Mouse (Mus musculus) liver, adult 2 months (tissue): Measurements from ENCODE around the gene Serpina11. TPM values are rescaled to one million over a fixed set of nuclear protein-coding genes. Genes with fewer than 3 reads are reported as not detected.
"Not testable (repeated sequence)": the region's sequence is repeated elsewhere in the genome, so short reads cannot be mapped to it uniquely, and the experiment has no call there.

Experiments
- DNase-seq: peaks from one replicate; pipeline ENCODE4 v3.0.0-alpha.2; 2011; ENCODE audit warnings: low read depth, low spot score; ENCODE audit errors: extremely low read depth
- H3K27ac ChIP-seq: fragments of 200-500 bp; replicated peaks from 2 replicates; pipeline ENCODE4 v1.5.1; 2012; ENCODE audit warnings: low read depth, mild to moderate bottlenecking, control low read depth, inconsistent platforms, low read length; ENCODE audit not compliant: insufficient read depth
- H3K27me3 ChIP-seq: fragments of 200-500 bp; 2 replicates; pipeline ENCODE4 v1.6.1; 2012; ENCODE audit warnings: mild to moderate bottlenecking, moderate library complexity, low read length, inconsistent platforms; ENCODE audit not compliant: control insufficient read depth, insufficient read depth
- H3K36me3 ChIP-seq: fragments of 200-500 bp; 2 replicates; pipeline ENCODE4 v1.6.1; 2012; ENCODE audit warnings: low read length, inconsistent platforms; ENCODE audit not compliant: control insufficient read depth, insufficient read depth
- H3K4me1 ChIP-seq: fragments of 200-500 bp; 2 replicates; pipeline ENCODE4 v1.6.1; 2011; ENCODE audit warnings: low read length; ENCODE audit not compliant: control insufficient read depth, insufficient read depth
- H3K4me3 ChIP-seq: fragments of 200-500 bp; 2 replicates; pipeline ENCODE4 v1.5.1; 2011; ENCODE audit warnings: low read depth, mild to moderate bottlenecking, control low read depth, low read length, moderate library complexity; ENCODE audit not compliant: insufficient read depth
- H3K79me2 ChIP-seq: fragments of 200-500 bp; 2 replicates; pipeline ENCODE4 v1.6.1; 2012; ENCODE audit warnings: inconsistent platforms, mild to moderate bottlenecking, low read length, moderate library complexity; ENCODE audit not compliant: control insufficient read depth, insufficient read depth
- H3K9ac ChIP-seq: fragments of 200-500 bp; 2 replicates; pipeline ENCODE4 v1.6.1; 2012; ENCODE audit warnings: low read depth, mild to moderate bottlenecking, control low read depth, inconsistent platforms, low read length
- CTCF ChIP-seq: fragments of 200-500 bp; IDR thresholded peaks from 2 replicates; pipeline ENCODE4 v1.5.1; 2011; ENCODE audit warnings: low read depth, low read length, control low read depth
- POLR2A ChIP-seq: fragments of 200-500 bp; IDR thresholded peaks from 2 replicates; pipeline ENCODE4 v1.6.1; 2011; ENCODE audit warnings: low read length, control low read depth; ENCODE audit not compliant: insufficient read depth; ENCODE audit errors: extremely low read depth
- WGBS: fragments of 180-500 bp; shearing (Covaris S2); methylation state at CpG from one replicate; pipeline ENCODE4 v1.1.7; 2018; 5-methylcytosine and 5-hydroxymethylcytosine counted together
- polyA plus RNA-seq: library from polyadenylated mRNA; depleted of rRNA; stranded (reverse); fragments of >200 nt; gene quantifications from 2 replicates; pipeline ENCODE4 v1.2.3, GENCODE M21; 2012; rRNA removed
- total RNA-seq: library from RNA; depleted of rRNA; stranded (reverse); fragments of >200 nt; gene quantifications from 2 replicates; pipeline ENCODE4 v1.2.3, GENCODE M21; 2014; rRNA removed

The Serpina11 gene
- total and polyA plus RNA-seq, 2 experiments = 47.7 to 107 TPM

DNA sequence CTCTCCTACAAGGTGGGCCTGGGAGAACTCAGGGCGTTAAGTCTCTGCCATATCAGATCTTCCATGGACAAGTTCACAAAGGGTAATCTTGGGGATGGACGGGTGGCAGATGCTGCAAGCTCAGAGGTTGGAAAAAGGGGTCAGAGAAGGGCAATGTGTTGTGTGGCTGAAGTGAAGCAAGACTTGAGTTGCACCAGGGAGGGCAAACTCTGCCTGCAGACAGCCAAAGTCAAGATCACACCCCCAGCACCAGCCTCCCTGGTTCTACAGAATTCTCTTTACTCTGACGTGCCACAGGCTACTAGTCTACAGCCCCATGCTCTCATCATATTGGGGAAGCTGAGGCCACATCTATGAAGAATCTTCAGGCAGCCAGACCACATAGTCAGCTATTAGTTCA lies 36.8 kb downstream of the Serpina11 start:
- H3K4me1 ChIP-seq, H3K27ac ChIP-seq, H3K9ac ChIP-seq, H3K27me3 ChIP-seq, H3K79me2 ChIP-seq, H3K4me3 ChIP-seq: not testable (repeated sequence)
- 0 out of 2 replicates have a peak, but pooled peaks have one; percentile 37 for TF ChIP-seq POLR2A
- 12% methylated on average over 3 of the region's 3 CpGs for WGBS
- DNase-seq = peak; percentile 82
- H3K36me3 ChIP-seq = peaks cover 17% of the 10 kb centered on the region; the same call in 1 of the 2 replicates

DNA sequence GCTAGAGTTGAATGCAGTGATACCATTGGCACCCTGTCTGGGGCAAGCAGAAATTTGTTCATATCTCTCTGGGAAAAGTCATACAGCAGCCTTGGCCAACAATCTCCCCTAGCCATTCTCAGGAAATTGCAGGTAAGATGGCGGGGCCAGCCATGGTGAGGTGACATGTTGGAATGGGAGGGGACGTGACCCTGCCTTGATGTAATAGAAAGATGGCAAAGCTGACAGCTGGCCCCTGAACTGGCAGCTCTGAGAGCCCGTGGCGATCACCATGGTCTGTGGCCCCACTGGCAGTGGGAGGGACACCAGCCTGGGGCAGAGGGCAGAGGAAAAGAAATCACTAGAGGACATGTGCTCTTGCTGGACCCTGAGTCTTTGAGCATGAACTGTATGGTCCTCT lies 43.5 kb downstream of the Serpina11 start:
- Histone ChIP-seq H3K4me3 (no peak overlapping the region), H3K27ac (no peak overlapping the region), H3K4me1 (no peaks in the 10 kb centered on the region), H3K79me2 (no peaks in the 10 kb centered on the region), H3K27me3 (no peaks in the 10 kb centered on the region), H3K9ac (no peak overlapping the region), H3K36me3 (peaks cover 12% of the 10 kb centered on the region; the same call in 1 of the 2 replicates)
- WGBS = 27% methylated on average over 4 of the region's 4 CpGs
- TF ChIP-seq POLR2A (peak; percentile 53), CTCF (peak; percentile 25; the same call in 1 of the 2 replicates)
- no peak for DNase-seq

Other genes with a start within 250 kb of the Serpina11 start
- 5,740 and 5,936 TPM in 2 replicates for gene Serpina1d, start 216.4 kb downstream of the Serpina11 start, total RNA-seq
- 7,463 and 8,304 TPM in 2 replicates for gene Serpina1d, start 216.4 kb downstream of the Serpina11 start, polyA plus RNA-seq
- 9,611 and 9,715 TPM in 2 replicates for gene Serpina1b, start 159.6 kb downstream of the Serpina11 start, total RNA-seq
- gene Serpina1b, start 159.6 kb downstream of the Serpina11 start, polyA plus RNA-seq = 8,562 and 8,619 TPM in 2 replicates
- 6,488 and 8,697 TPM in 2 replicates for gene Serpina1a, start 126.4 kb downstream of the Serpina11 start, total RNA-seq
- 6,371 and 7,029 TPM in 2 replicates for gene Serpina1a, start 126.4 kb downstream of the Serpina11 start, polyA plus RNA-seq
- 6,010 and 6,410 TPM in 2 replicates for gene Serpina1c, start 85.1 kb downstream of the Serpina11 start, total RNA-seq
- gene Serpina1c, start 85.1 kb downstream of the Serpina11 start, polyA plus RNA-seq = 8,302 and 8,890 TPM in 2 replicates
- gene Serpina1e, start 31.0 kb downstream of the Serpina11 start, total RNA-seq = 1,162 and 7,105 TPM in 2 replicates
- 268 and 557 TPM in 2 replicates for gene Serpina1e, start 31.0 kb downstream of the Serpina11 start, polyA plus RNA-seq
- gene Serpina9, start 23.8 kb upstream of the Serpina11 start, total RNA-seq = 0.18 and 0.34 TPM in 2 replicates
- gene Serpina9, start 23.8 kb upstream of the Serpina11 start, polyA plus RNA-seq = 0.11 and 1.3 TPM in 2 replicates
- gene Serpina12, start 54.5 kb upstream of the Serpina11 start, total RNA-seq = 0.20 and 3.6 TPM in 2 replicates
- 0.56 and 1.8 TPM in 2 replicates for gene Serpina12, start 54.5 kb upstream of the Serpina11 start, polyA plus RNA-seq
- not detected in 2 replicates for gene Serpina5, start 111.2 kb upstream of the Serpina11 start, total RNA-seq
- gene Serpina5, start 111.2 kb upstream of the Serpina11 start, polyA plus RNA-seq = 0.04 TPM in 1 of 2 replicates, not detected in the other
- not detected in 2 replicates for gene Serpina3a, start 122.8 kb upstream of the Serpina11 start, total RNA-seq
- not detected in 2 replicates for gene Serpina3a, start 122.8 kb upstream of the Serpina11 start, polyA plus RNA-seq
- 0.09 TPM in 1 of 2 replicates, not detected in the other for gene Serpina3b, start 138.0 kb upstream of the Serpina11 start, total RNA-seq
- not detected in 2 replicates for gene Serpina3b, start 138.0 kb upstream of the Serpina11 start, polyA plus RNA-seq
- 0.20 TPM in 1 of 2 replicates, not detected in the other for gene Serpina3c, start 163.9 kb upstream of the Serpina11 start, total RNA-seq
- gene Serpina3c, start 163.9 kb upstream of the Serpina11 start, polyA plus RNA-seq = not detected in 2 replicates
- gene Serpina3f, start 224.6 kb upstream of the Serpina11 start, total RNA-seq = 2.9 TPM in 2 replicates
- gene Serpina3f, start 224.6 kb upstream of the Serpina11 start, polyA plus RNA-seq = 0.67 and 2.2 TPM in 2 replicates
- gene Serpina3g, start 246.3 kb upstream of the Serpina11 start, total RNA-seq = 19.1 and 20.7 TPM in 2 replicates
- gene Serpina3g, start 246.3 kb upstream of the Serpina11 start, polyA plus RNA-seq = 3.8 and 9.7 TPM in 2 replicates